Mouse (Mus musculus) A20 (cell line): ENCODE data around the gene Hipk2.
A peak's percentile ranks its signal among the peaks of the same experiment; 100 is the strongest.

Experiments
- DNase-seq: peaks from one replicate; pipeline ENCODE4 v3.0.0-alpha.2; 2011; ENCODE audit warnings: low read depth, low spot score

Gene Hipk2

GRCm38 (mm10) chr6:38902820-38903439, 27.0 kb upstream of the Hipk2 start:
- no peak for DNase-seq

- DNase-seq = no peak
Measured at GRCm38 (mm10) chr6:38901636-38902035, 25.7 kb upstream of the Hipk2 start.

- DNase-seq = no peak
Measured at GRCm38 (mm10) chr6:38901152-38901551, 25.2 kb upstream of the Hipk2 start.

- no peak for DNase-seq
Measured at GRCm38 (mm10) chr6:38900479-38901126, 24.6 kb upstream of the Hipk2 start.

GRCm38 (mm10) chr6:38900073-38900472, 24.1 kb upstream of the Hipk2 start:
- no peak for DNase-seq

- DNase-seq = no peak
Measured at GRCm38 (mm10) chr6:38893615-38894014, 17.6 kb upstream of the Hipk2 start.

GRCm38 (mm10) chr6:38892017-38892416, 16.1 kb upstream of the Hipk2 start:
- no peak for DNase-seq

- no peak for DNase-seq
Measured at GRCm38 (mm10) chr6:38889156-38889555, 13.2 kb upstream of the Hipk2 start.

- no peak for DNase-seq
Measured at GRCm38 (mm10) chr6:38887436-38887835, 11.5 kb upstream of the Hipk2 start.

GRCm38 (mm10) chr6:38885132-38885531, 9.2 kb upstream of the Hipk2 start:
- no peak for DNase-seq

- no peak for DNase-seq
Measured at GRCm38 (mm10) chr6:38884482-38884881, 8.5 kb upstream of the Hipk2 start.

GRCm38 (mm10) chr6:38882728-38883171, 6.8 kb upstream of the Hipk2 start:
- DNase-seq = no peak

- peak; percentile 53 for DNase-seq
Measured at GRCm38 (mm10) chr6:38881975-38882374, 6.0 kb upstream of the Hipk2 start.

GRCm38 (mm10) chr6:38881468-38881867, 5.5 kb upstream of the Hipk2 start:
- DNase-seq = no peak

- DNase-seq = no peak
Measured at GRCm38 (mm10) chr6:38877674-38878073, 1.7 kb upstream of the Hipk2 start.

- DNase-seq = peak; percentile 51
Measured at GRCm38 (mm10) chr6:38875258-38876070, 501 bp downstream of the Hipk2 start, which contains the start of gene Tbxas1. Gene Tbxas1, plus strand, starts transcription at chr6:38875404.

GRCm38 (mm10) chr6:38874565-38875257, 1.3 kb downstream of the Hipk2 start:
- peak; percentile 81 for DNase-seq

GRCm38 (mm10) chr6:38874035-38874434, 1.9 kb downstream of the Hipk2 start:
- DNase-seq = peak; percentile 75

GRCm38 (mm10) chr6:38873316-38873715, 2.6 kb downstream of the Hipk2 start:
- no peak for DNase-seq

- peak; percentile 83 for DNase-seq
Measured at GRCm38 (mm10) chr6:38871051-38871450, 4.9 kb downstream of the Hipk2 start.

- DNase-seq = no peak
Measured at GRCm38 (mm10) chr6:38870070-38870469, 5.9 kb downstream of the Hipk2 start.

GRCm38 (mm10) chr6:38868974-38869373, 7.0 kb downstream of the Hipk2 start:
- DNase-seq = no peak
